Mouse (Mus musculus) urinary bladder, adult 2 months (tissue): ENCODE data around the gene Ceacam16. TPM values are rescaled to one million over a fixed set of nuclear protein-coding genes. Genes with fewer than 3 reads are reported as not detected.

Source experiments
- DNase-seq: peaks from one replicate; pipeline ENCODE4 v3.0.0; 2022; ENCODE audit warnings: low spot score
- polyA plus RNA-seq: library from polyadenylated mRNA; depleted of rRNA; stranded (reverse); fragments of >200 nt; gene quantifications from 2 replicates; pipeline ENCODE4 v1.2.3, GENCODE M21; 2012

The Ceacam16 gene
- polyA plus RNA-seq, 1 experiment, result 0.12 TPM

- peak; percentile 66 for DNase-seq
Measured at GRCm38 (mm10) chr7:19843561-19843960, 17.5 kb downstream of the Ceacam16 start.

DNA sequence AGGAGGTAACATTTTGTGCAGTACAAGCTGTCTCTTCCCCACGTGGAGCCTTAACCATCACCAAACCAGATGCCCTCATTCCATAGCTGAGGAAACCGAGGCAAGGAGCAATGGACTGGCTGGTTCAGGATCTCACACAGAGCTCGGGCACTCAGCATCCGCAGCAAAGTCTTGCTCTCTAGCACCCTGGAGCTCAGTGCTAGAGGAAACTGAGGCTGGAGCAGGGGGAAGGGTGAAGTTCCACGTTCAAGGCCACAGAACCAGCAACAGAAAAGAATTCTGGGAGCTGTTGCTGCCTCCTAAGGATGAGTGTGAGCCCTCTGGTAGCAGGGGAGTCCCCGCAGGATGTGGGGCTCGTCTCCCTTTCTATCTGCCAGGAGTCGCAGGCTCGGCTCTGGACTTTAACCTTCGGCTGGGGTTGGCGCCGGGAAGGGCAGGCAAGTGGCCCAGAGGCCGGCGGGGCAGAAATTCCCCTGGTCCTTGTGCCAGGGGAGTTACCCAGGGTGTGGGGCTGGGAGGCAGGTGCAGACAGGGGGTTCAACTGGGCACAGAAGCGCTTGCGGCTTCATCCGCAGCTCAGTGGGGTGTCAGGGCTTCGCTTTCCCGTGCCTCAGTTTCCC lies 18.1 kb downstream of the Ceacam16 start:
- no peak for DNase-seq

GRCm38 (mm10) chr7:19841686-19842413 lies 19.2 kb downstream of the Ceacam16 start:
- DNase-seq, result no peak

DNA sequence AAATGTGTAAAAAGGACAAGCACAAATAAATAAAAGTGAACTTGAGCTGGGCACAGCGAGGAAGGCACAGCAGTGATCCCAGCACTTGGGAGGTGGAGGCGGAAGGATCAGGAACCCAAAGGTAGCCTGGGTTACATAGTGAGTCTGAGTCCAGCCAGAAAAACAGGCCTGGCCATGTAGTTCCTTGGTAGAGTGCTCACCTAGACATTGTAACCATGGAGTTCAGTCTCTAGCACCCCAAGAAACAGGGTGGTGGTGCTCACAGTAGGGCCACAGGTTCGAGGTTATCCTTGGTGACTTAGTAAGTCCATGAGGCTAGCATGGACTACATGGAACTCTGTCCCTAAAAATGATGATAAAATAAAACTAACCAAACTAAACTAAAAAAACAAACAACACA lies 20.2 kb downstream of the Ceacam16 start:
- DNase-seq, result no peak

DNA sequence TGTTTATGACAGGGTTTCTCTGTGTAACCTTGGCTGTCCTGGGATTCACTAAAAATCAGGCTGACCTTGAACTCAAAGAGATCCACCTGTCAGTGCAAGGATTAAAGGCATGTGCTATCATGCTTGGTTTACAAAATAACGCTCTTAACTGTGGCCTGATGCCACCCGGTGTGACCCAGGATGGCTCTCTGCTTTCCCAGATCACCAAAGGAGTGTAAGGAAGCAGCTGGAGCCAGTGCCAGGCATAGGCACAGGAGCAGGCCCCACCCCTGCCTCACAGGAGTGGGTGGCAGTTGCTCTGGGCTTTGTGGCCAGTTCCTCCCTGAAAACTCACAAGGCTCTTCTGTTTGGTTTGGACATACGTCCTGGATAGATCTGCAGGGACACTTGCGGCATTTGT lies 20.7 kb downstream of the Ceacam16 start:
- no peak for DNase-seq

DNA sequence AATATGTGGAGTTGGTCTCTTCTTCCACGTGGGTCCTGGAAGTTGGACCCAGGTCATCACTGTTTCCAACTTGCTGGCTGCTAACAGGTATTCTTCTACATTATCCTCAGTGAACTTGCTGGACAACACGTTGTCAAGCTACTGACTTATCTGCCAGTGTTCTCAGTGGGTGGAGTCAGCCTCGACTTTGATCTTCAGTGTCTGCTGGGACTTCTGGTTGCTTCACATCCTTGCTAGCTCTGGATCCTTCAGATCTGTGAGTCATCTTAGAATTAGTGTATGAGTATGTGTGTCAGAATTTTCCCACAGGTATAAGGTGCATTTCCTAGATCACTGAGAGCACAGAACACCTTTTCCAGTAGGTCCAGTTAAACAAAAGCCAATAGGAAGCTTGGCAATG lies 24.3 kb downstream of the Ceacam16 start:
- no peak for DNase-seq

- DNase-seq, result no peak
Measured at GRCm38 (mm10) chr7:19834055-19834454, 27.0 kb downstream of the Ceacam16 start.

DNA sequence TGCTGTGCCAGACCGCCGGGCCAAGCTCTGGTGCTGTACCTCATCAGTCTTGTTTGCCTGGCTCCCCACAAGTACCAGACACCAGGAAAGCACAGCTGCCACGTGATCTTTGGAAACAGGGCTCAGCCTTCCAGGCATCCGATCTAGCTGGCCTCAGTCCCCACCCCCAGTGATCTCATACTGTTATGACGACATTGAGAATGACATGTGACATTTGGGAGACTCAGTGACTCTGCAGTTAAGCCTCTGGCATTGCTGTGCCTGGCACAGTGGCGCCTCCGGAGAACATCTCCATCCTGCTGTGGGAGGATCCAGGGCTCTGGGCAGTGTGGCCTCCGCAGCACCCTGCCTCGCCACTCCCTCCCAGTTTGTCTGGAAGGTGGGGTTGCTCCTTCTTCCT lies 29.3 kb downstream of the Ceacam16 start:
- DNase-seq, result no peak

DNA sequence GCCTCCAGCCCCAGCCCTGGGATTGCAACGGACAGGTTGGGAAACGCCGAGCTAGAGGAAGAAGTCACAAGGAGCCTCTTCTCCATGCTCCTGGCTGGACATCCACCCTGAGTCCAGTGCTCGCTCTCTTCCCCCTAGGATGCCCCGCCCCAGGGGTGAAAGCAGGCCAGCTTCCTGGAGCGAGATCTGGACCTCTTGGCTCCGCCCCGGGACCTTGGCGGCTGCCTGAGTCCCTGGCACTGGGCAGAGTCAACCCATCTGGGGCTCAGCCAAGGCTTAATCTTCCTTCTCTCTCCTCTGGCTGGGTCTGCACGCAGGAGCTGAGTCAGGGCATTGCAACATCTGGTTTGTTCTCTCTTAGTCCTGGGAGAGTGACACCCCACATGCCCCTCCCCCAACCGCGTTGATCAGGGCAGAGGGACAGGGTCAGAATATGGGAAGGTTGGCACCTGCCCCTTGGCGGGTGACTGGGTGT lies 30.4 kb downstream of the Ceacam16 start:
- peak; percentile 80 for DNase-seq

DNA sequence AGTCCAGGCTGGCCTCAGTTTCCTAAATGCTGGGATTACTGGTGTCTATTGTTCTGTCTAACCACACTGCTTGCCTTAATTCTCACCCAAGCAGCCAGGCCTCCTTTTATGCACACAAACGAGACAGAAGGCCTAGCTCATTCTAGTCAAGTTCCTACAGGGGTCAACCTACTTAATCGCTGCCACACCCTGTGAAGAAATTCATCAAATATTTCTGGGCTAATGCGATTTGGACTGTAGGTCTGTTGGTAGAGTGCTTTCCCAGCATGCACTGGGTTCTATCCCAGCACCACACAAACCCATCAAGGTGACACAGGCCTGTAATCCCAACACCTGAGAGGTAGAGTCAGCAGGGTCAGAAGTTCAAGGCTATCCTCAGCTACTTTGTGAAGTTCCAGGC lies 31.4 kb downstream of the Ceacam16 start:
- DNase-seq, result no peak

- no peak for DNase-seq
Measured at GRCm38 (mm10) chr7:19826756-19827155, 34.3 kb downstream of the Ceacam16 start.

- peak; percentile 82 for DNase-seq
Measured at GRCm38 (mm10) chr7:19824182-19824973, 36.7 kb downstream of the Ceacam16 start.

- no peak for DNase-seq
Measured at GRCm38 (mm10) chr7:19823256-19824181, 37.6 kb downstream of the Ceacam16 start.

DNA sequence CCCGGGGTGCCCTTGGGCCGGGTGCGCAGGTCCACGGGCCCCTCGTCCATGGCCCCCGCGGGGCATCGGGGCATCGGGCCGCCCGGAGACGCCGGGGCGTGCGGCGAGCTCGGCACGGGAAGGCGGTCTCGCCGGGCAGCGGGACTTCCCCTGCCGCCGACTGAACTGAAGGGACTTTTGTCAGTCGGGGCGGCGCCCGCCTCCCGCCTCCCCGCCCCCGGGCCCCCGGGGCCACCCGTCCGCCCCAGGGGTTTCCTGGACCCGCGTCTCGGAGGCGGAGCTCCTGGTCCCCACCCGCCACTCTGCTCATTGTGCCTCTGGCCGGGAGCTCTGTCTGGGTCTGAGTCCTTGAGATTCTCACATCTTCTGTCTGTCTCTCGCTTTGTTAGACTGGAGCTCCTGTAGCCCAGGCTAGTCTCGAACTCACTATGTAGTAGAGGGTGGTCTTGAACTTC lies 38.5 kb downstream of the Ceacam16 start, which contains the start of gene Bcl3:
Bcl3 (minus strand) TSS at position 167 of the 455 bp plus-strand sequence.
- peak; percentile 66 for DNase-seq

GRCm38 (mm10) chr7:19822193-19822592 lies 38.9 kb downstream of the Ceacam16 start:
- no peak for DNase-seq

DNA sequence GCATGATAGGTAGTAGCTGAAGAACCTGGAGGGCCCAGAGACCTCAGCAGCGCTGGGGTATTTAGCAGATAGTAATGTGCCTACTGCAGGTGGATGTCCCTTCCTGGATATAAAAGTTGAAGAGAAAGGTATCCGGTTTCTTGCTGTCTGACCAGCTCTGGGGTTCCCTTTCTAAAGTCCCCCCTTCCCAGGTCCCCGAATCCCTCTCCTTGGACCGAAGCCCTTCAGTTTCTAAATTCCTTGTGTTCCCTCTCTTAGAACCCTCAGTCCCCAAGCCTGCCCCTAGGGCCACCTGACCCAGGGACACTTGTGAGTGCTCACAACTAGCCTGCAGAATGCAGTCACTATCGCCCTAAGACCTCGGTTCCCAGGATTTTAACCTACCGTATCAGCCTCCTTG lies 39.5 kb downstream of the Ceacam16 start:
- DNase-seq, result no peak

DNA sequence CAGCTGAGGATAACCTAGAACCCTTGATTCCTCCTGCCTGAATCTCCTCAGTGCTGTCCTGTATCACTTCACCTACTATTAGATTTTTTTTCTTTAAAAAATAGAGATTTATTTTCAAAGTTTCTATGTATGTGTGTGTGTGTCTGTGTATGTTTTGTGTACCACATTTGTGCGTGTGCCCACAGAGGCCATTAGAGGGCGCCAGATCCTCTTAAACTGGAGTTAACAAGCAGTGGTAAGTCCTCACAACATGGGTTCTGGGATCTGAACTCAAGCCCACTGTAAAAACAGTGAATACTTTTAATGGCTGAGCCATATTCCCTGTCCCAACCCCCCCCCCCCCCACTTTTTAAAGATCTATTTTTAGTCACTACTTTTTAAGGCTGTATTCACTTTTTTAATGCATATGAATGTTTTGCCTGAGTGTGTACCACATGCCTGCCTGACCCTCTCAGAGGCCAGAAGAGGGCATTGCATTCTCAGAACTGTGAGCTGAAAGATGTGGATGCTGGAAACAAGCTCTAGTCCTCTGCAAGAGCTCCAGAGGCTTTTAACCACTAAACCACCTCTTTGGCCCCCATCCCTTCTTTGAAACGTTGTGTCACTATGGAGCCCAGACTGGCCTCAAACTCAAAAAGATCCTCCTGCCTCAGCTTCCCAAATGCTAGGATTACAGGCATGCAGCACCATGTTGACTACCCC lies 40.6 kb downstream of the Ceacam16 start:
- DNase-seq, result no peak

DNA sequence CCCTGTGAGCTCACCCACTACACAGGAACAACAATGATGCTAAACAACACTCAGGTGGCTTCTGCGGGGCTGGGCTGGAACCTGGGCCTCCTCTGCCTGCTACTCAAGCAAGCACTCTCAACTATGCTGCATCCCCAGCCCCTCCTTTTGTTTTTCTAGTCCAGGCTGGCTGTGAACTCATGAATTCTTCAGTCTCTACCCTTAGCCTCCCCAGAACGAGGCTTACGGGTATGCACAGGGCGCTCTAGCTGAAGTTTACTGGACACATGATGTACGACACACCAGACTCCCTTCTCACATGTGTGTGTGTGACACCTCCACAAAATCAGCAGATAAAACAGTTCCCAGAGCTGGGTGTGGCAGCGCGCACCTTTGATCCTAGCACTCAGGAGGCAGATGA lies 42.2 kb downstream of the Ceacam16 start:
- DNase-seq, result no peak

DNA sequence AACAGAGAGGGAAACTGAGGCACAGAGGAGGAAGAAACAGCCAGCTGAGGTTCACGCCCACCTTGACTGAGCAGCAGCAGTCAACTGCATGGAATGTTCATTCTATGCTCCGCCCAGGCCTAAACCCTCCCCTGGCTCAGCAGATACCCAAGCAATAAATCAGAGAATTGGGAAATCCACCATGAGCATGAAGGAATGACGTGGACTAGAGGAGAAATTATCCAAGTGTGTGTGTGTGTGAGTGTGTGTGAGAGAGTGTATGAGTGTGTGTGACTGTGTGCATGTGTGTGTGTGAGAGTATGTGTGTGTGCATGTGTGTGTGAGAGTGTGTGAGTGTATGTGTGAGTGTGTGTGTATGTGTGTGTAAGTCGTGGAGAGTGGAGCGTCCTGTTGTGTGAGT lies 42.7 kb downstream of the Ceacam16 start:
- DNase-seq, result no peak

DNA sequence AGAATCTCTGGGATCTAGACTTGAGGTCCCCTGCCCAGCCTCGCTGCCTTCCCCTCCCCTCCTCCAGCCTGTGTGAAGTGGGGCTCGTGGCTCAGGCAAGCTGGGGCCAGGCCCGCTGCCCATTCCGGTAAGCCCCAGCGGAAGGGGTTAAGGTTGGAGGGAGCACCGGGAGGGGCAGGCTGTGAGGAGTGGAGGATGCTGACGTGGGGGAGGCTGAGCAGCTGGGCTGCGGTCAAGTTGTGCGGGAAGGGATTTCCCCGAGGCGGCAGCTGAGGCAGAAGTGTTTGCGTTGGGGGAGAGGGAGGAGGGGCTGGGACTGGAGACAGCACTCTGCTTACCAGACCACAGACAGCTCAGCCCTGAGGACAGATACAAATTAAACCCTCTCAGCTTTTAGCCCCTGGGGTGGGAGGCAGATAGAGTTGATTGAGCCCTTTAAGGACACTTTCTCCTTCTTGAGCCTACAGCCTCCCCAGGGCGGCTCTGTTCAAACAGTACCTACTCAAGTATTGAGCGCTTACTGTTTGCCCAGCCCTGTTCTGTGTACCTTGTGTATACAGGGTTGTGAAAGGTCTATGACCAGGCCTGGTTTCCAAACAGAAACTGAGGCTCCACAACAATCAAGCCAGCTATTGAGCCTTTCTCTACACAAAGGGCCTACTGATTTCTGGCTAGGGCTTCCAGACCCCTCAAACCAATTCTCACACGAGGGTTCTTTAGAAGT lies 43.6 kb downstream of the Ceacam16 start:
- DNase-seq, result peak; percentile 53
